8 mouse cellular contexts compared by ENCODE assay signal in the genomic region with DNA sequence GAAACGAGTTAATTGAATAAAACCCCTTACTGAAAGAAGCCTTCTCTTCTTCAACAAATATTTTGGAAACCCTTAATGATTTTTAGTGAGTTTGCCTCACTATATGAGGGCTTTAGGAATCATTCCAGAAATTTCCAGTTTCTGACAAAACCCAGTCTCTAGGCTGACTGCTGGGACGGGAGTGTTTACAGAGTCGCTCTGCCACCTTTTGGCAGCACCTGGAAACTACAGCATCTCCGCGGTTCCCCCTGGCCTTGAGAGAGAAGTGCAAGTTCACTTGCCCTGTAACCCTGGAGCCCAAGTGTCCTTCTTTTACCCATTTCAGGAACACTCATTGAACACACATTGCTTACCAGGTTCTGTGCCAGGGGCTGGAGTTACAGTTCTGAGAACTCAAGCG.
DNase-seq lines count a peak whose midpoint lies in the region; ATAC-seq and TF ChIP-seq lines count a peak whose summit lies in the region.
"Had no signal": no experiment of that assay in that cellular context is flagged by ENCODE, and none has a peak within 500 bp of the region (broad histone marks: within the 10 kb centered on the region; RNA-seq: fewer than 3 reads in every experiment).

No protein-coding gene starts in this region.

- WGBS in kidney, adult 2 months, result 14% methylated on average over 6 of the region's 6 CpGs
- WGBS in kidney, embryonic 15.5 days, result 20% methylated on average over 6 of the region's 6 CpGs
- WGBS in lung, embryonic 14.5 days, result 20% methylated on average over 6 of the region's 6 CpGs

- no peak for TF ChIP-seq POLR2A in kidney, adult 2 months (IDR thresholded peaks at IDR 0.05; ENCODE audit: low read depth, low read length)

- no peaks in the 10 kb centered on the region for H3K27me3 ChIP-seq in kidney, adult 2 months (replicated peaks; ENCODE audit: control insufficient read depth, insufficient read depth, low read length)
- no peaks in the 10 kb centered on the region for H3K27me3 ChIP-seq in kidney, embryonic 15.5 days
- no peaks in the 10 kb centered on the region for H3K27me3 ChIP-seq in E14TG2a.4 (ENCODE audit: insufficient read depth, low read length)
- H3K27me3 ChIP-seq in lung, embryonic 14.5 days (ENCODE audit: insufficient read depth, low read length), result no peaks in the 10 kb centered on the region
- H3K27me3 ChIP-seq: lung, embryonic 15.5 days had no signal

- H3K36me3 ChIP-seq in kidney, adult 2 months (ENCODE audit: control insufficient read depth, insufficient read depth, low read length), result no peaks in the 10 kb centered on the region
- no peaks in the 10 kb centered on the region for H3K36me3 ChIP-seq in kidney, embryonic 15.5 days
- H3K36me3 ChIP-seq in E14TG2a.4 (ENCODE audit: insufficient read depth, low read length), result no peaks in the 10 kb centered on the region
- H3K36me3 ChIP-seq in lung, embryonic 14.5 days (ENCODE audit: insufficient read depth), result no peaks in the 10 kb centered on the region
- H3K36me3 ChIP-seq: lung, embryonic 15.5 days had no signal

- no peaks in the 10 kb centered on the region for H3K9me3 ChIP-seq in kidney, embryonic 15.5 days (replicated peaks)
- H3K9me3 ChIP-seq in E14TG2a.4 (ENCODE audit: low read length), result no peaks in the 10 kb centered on the region
- H3K9me3 ChIP-seq in lung, embryonic 14.5 days (ENCODE audit: low read depth, low read length), result no peaks in the 10 kb centered on the region
- H3K9me3 ChIP-seq: lung, embryonic 15.5 days had no signal

- DNase-seq in kidney, adult 2 months, result peak; percentile 18
- DNase-seq in adipocyte (ENCODE audit: low spot score), result peak; percentile 31
- peak; percentile 3 for DNase-seq in fibroblast of lung, adult 2 months (ENCODE audit: low read depth)
- peak; percentile 69 for DNase-seq in lung, embryonic 14.5 days
- no peak for DNase-seq in urinary bladder, adult 2 months (ENCODE audit: low spot score)

- TF ChIP-seq CTCF in kidney, adult 2 months (conservative IDR thresholded peaks at IDR 0.05; ENCODE audit: insufficient read depth, insufficient read length, low read depth, low read length), result peak; percentile 60
- peak; percentile 56 for TF ChIP-seq CTCF in E14TG2a.4 (conservative IDR thresholded peaks at IDR 0.05; ENCODE audit: low read length)
- peak; percentile 63 for TF ChIP-seq CTCF in lung, embryonic 14.5 days (IDR thresholded peaks at IDR 0.05; ENCODE audit: low read depth)

- no peak overlapping the region for H3K4me2 ChIP-seq in kidney, embryonic 15.5 days
- H3K4me2 ChIP-seq in lung, embryonic 14.5 days, result no peak overlapping the region
- H3K4me2 ChIP-seq: lung, embryonic 15.5 days had no signal

- H3K4me1 ChIP-seq in kidney, adult 2 months (ENCODE audit: control insufficient read depth, insufficient read depth, low read length), result no peaks in the 10 kb centered on the region
- H3K4me1 ChIP-seq in kidney, embryonic 15.5 days, result no peaks in the 10 kb centered on the region
- H3K4me1 ChIP-seq in E14TG2a.4 (replicated peaks; ENCODE audit: low read depth, low read length), result no peaks in the 10 kb centered on the region
- no peaks in the 10 kb centered on the region for H3K4me1 ChIP-seq in lung, embryonic 14.5 days (ENCODE audit: insufficient read depth)
- H3K4me1 ChIP-seq: lung, embryonic 15.5 days had no signal

- H3K4me3 ChIP-seq in kidney, adult 2 months (ENCODE audit: insufficient read depth, low read depth, low read length), result no peak overlapping the region
- no peak overlapping the region for H3K4me3 ChIP-seq in kidney, embryonic 15.5 days (replicated peaks)
- no peak overlapping the region for H3K4me3 ChIP-seq in E14TG2a.4 (replicated peaks; ENCODE audit: low read length)
- no peak overlapping the region for H3K4me3 ChIP-seq in lung, embryonic 14.5 days (ENCODE audit: low read depth, low read length)
- H3K4me3 ChIP-seq: lung, embryonic 15.5 days had no signal

- ATAC-seq in kidney, embryonic 15.5 days (replicated peaks; ENCODE audit: low FRiP score), result no peak
- peak; percentile 38; the same call in 1 of the 2 replicates for ATAC-seq in lung, embryonic 14.5 days (ENCODE audit: insufficient read depth)

- no peak overlapping the region for H3K9ac ChIP-seq in kidney, embryonic 15.5 days
- H3K9ac ChIP-seq in lung, embryonic 14.5 days, result no peak overlapping the region
- H3K9ac ChIP-seq: lung, embryonic 15.5 days had no signal

- no peak overlapping the region for H3K27ac ChIP-seq in kidney, adult 2 months (ENCODE audit: insufficient read depth, low read depth, low read length)
- H3K27ac ChIP-seq in kidney, embryonic 15.5 days, result no peak overlapping the region
- H3K27ac ChIP-seq in lung, embryonic 14.5 days (ENCODE audit: low read depth), result no peak overlapping the region
- H3K27ac ChIP-seq: lung, embryonic 15.5 days had no signal
